Mouse (Mus musculus) frontal cortex, adult 2 months (tissue): ENCODE measurements at regions not wholly inside any gene's neighbourhood (a gene's known extent, or its start where the extent isn't known, plus 50 kb on each side); places are given as distances from the start of the nearest gene placed in this dataset.

Experiments
- DNase-seq, 2 experiments: peaks; one replicate each; pipeline ENCODE4 v3.0.0; 2022; ENCODE audit warnings: low spot score in 1 of 2; ENCODE audit errors: extremely low spot score in 1 of 2

DNA sequence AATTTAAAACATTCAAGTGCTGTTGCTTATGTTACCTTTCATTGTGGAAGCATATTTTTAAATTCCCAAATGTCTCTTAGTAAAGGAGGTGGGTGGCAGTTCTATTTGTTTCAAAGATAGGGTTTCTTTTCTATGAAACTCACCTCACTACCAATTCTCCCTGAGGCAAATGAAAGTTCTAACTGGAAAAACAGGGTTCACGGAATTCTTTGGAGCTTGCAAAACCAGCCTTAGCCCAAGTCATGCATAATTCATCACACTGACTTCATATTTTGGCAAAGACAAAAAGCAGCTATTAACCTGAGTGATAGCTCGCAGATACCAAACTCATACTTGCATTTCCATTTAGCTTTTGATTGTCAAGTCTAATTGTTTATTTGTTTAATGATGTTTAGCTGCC, 73.8 kb downstream of the Dio2 start:
- peak in 1 of 2 experiments; percentile 4 for DNase-seq

DNA sequence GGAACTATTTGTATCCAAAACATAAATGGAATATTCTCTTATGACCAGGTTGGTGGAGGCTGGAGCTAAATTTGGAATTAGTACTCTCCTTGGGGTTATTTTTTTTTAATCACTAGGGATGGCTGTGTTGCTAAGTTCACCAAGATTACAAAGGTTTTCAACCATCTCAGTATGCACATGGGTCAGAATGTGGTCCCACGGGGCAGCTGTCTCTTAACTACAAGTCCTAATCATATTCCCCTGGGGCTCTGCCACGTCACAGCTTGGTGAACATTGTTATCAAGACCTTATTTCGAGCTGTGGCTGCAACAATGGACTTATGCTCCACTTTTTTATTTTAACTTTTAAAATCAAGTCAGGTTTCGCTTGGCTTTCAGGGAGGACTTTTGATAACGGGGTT, 92.8 kb downstream of the Dio2 start:
- no peak for DNase-seq

DNA sequence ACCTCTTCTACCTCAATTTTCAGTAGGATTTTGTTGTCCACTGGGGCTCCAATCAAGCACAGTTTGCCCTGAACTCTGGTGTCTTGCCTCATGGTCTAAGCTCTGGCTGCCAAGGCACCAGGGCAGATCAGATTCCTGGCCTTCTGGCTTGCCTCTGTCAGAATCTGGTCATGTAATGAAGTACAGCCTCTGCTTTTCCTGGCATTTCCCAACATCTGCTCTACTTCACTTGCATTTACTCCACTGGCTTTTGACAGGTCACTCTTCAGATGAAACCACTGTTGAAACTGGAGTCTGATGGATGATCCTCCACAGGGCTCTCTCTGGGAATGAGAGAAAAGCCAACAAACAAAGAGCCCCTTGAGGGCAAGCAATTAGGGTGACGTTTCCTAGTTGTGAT, 94.3 kb downstream of the Dio2 start:
- no peak for DNase-seq

DNA sequence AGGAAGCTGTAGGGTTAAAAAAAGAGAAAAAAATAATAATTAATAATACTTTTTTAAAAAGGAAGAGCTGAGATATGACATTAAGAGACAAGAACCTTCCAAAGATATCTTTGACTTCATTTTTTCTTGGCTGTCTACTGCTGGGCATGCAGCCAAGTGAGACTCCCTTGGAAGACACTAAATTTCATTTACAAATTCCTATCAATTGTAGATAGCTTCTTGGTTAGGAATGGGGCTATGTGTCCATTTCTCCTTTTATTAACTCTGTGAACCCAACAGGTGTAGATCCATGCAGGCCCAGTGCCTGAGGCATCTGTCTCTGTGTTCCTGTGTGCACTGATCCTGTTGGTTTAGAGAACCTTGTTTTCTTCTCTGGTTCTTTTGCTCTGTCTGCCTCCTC, 113.4 kb downstream of the Dio2 start:
- peak in 1 of 2 experiments; percentile 26 for DNase-seq

DNA sequence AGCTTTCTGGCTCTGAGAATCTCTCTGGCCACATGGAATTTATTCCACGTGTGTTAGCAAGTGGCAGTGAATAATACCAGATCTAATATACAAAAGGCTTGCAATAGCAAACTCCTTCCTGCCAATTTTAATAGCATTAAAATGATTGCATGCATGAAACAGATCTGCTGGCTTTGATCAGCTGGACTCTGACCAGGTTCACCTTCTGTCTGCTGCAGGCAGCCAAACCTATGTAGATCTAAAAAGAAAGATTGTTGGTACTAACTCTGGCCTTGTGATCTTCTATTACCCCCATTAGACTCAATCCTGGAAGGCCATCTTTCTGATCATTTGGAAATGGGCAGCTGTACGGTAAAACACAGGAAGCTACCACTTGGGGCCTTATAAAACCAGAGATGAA, 114.8 kb downstream of the Dio2 start:
- DNase-seq = no peak

DNA sequence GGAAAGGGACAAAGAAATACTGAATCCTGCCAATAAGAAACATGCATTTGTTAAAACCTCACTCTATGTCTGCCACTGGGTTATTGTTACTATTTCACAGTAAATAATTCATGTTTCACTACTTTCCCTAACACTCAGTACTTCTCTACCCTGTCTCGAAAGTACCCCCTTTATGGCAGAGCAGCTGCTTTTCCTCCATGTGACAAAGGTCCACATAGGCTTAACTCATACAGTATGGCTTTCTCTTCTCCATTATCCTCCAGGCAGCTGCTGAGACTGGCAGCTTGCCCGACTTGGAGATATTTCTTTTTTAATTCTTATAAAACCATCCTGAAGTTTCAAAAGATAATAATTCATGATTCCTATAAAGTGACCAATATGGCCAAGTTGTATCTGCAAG, 129.4 kb downstream of the Dio2 start:
- no peak for DNase-seq

DNA sequence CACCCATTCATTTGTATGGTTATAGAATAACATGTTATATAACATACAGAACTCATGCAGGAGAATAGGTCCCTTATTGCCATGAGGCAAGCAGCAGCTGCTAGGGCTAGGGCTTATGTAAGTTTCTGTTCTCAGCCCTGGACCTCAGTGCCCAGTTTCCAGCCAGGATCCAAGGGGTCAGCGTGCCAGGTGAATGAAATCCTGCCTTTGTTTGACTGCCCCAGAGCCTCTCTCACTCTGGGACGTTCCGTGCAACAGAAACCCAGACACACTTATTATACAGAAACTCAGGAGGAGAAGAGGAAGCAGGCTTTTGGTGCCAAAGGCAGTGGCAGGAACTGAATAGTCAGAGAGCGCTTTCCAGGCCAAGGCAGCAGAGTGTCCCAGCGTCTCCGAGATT, 130.3 kb downstream of the Dio2 start:
- peak; percentile 12 to 18 for DNase-seq

DNA sequence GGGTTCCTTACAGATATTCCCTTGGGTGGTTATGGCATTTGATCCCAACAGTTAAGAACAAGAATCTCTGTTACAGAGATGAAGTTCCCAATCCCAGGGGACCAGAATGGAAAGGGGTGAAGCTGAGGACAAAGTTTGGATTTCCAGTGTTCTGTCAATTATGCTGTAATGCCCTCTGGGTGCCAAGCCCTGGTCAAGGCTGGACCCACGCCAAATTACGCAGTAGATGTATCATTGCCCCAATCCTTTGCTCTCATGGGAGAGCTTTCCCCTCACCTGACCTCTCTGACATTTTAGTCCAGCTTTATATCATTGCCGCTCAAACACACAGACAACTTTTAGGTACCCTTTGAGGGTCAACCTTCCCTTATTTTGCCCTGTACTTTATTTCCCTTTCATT, 158.2 kb downstream of the Dio2 start:
- no peak for DNase-seq

DNA sequence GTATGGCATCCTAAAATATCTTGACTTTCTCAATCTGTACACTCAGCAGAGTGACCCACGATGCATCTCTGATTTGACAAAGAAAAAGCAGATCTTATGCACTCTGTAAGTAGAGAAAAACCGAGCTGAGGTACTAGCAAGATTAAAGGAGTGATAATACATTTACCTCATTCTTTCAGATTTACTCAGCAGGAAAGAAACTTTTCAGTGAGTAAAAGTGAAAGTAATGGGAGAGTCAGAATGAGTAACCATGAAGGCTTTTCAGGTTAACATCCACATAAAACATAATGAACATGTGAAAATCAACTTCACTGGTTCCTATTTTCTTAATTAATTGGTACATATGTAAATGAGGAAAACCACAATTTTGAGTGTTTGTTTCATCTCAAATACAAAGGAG, 162.1 kb downstream of the Dio2 start:
- DNase-seq = no peak

DNA sequence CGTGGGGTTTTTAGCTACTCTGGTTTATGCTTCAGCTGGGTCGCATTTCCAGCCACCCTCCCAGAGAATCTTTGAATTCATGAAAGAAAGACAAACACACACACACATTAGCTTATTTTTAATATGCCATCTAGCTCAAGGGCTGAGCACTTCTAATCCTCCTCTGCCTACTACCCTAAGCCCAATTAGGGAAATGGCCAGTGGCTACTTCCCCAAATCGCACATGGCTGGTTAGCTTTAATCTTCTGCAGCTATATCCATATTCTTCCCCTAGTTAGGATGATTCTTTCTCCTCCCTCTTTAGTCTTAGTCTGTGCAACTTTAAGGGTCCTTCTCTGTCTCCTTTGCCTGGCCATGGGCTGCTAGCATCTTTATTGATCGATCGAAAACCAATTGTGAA, 166.3 kb downstream of the Dio2 start:
- DNase-seq = no peak

DNA sequence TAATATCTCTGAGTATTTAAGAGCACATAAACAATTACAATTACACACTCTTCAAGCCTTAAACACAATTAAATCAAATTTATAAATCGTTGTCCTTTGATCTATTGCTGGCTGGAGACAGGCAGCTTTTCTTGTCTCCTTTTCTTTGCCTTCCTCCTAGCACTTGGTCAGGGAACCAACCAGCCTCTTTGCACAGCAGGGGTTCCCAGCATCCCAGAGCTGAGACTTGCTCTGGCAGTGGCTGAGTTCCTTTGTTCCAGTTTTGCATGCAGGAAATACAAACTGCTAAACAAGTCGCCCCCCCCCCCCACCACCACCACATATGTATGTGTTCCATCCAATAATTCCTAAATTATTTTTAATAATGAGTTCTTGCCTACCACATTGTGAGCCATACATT, 166.7 kb downstream of the Dio2 start:
- DNase-seq = no peak

DNA sequence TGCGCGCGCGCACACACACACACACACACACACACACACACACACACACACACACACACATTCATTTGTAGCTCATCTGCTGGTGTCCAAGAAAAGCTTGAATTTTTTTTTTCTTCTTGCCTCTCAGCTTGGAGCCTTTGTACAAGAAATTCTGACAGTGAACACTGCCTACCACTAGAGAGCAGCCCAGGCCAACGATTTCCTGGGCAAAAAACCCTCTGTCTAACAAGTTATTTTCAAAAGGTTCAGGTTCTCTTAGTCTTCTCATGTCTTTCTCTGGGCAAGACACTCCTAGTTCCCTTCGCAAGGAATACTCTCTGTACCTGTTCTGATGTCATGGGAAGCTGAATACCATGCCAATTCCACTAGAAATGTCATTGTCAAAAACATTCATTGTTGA, 171.9 kb downstream of the Dio2 start:
- peak; percentile 22 to 78 for DNase-seq

DNA sequence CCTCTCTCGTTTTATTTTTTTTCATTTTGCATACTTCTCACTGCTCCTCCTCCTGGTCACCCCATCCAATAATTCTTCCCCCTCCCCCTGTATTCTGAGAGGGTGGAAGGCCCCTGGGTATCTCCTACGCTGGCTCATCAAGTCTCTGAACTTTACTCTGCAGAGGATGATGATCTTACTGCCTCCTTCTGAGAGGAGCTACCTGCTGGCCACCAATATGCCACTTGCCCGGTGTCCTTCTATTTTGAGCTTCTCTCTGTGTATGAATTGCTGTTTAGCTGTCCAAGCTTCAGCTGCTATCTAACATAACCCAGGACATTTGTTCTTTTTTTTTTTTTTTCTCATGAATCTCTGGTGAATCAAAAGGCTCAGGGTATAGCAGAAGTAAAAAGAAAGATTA, 173.2 kb downstream of the Dio2 start:
- DNase-seq = no peak

DNA sequence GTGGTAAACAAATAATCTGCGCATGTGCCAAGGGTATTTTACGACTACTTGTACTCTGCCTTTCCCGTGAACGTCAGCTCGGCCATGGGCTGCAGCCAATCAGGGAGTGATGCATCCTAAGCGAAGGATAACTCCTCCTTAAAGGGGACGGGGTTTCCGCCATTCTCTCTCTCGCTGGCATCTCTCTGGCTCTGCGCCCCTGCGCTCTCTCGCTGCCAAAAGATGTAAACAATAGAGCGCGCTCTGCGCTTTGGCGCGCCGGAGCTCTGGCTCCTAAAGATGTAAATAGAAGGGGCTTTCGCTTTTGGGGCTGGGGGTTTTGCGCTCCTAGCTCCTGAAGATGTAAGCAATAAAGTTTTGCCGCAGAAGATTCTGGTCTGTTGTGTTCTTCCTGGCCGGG, 173.6 kb downstream of the Dio2 start:
- DNase-seq = peak in 1 of 2 experiments; percentile 7

DNA sequence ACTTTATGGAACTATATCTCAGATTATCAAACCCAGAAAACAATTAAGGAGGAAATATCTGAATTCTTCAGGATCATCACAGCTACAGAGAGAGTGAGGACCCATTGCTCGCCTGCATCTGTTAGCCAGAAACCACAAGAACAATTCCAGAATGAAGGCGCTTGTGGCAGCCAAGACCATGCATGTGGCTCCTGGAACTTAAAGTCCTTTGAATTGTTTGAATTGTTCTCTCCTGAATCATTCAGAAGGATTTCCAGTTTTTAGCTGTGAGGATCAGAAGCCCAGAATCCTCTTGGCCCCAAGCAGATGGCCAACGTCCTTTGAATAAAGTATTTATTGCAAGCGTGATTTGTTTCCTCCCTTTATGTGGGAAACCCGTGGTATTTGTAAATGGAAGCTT, 195.9 kb downstream of the Dio2 start:
- DNase-seq = no peak
